Mouse (Mus musculus): Measurements from ENCODE around the gene Pth2. TPM values are rescaled to one million over a fixed set of nuclear protein-coding genes. Genes with fewer than 3 reads are reported as not detected.

Pth2 gene
- 0.71 and 3.2 TPM in 2 replicates for polyA plus RNA-seq (2015; fragmentation: Nextera tagmentation; extraction: Ambion mirVana)

GRCm38 (mm10) chr7:45180896-45181477, at the start of gene Pth2:
Pth2 (plus strand) TSS chr7:45180995.
- no peak within 1 kb of the TSS for H3K9ac ChIP-seq
- H3K27me3 ChIP-seq, result peaks cover 94% of the 10 kb centered on the region
- H3K27ac ChIP-seq (replicated peaks), result no peak within 1 kb of the TSS
- H3K36me3 ChIP-seq, result no peaks in the 10 kb centered on the region
- H3K4me2 ChIP-seq, result peak within 1 kb of the TSS; percentile 67
- no peak for ATAC-seq (ENCODE audit: low FRiP score, low read depth)
- WGBS, result 22% methylated on average over 20 of the region's 20 CpGs
- H3K9me3 ChIP-seq, result no peaks in the 10 kb centered on the region
- H3K4me3 ChIP-seq, result peak within 1 kb of the TSS; percentile 41
- H3K4me1 ChIP-seq (replicated peaks), result peaks cover 24% of the 10 kb centered on the region

DNA sequence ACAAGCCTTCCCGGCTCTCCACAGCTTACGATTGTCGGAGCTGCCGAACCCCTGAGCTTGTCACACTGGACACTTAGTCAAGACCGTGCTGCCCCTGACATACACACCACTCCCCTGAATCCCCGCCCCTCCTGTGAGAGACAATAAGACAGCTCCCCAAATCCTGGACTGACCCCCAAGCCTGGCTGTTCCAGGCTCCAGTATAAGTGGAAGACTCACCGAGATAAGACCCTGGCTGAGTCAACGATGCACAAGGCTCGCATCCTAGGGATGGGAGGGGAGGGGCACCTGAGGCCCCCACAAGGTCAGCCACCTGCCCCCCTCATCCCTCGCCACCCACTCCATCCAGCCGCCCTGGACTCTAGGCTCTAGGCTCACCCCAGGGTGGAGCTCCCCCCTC, 48.9 kb upstream of the Pth2 start:
- 82% methylated on average over 11 of the region's 11 CpGs for WGBS
- ATAC-seq (ENCODE audit: low FRiP score, low read depth), result no peak
- no peaks in the 10 kb centered on the region for H3K9me3 ChIP-seq
- H3K36me3 ChIP-seq, result peaks cover 6% of the 10 kb centered on the region
- H3K27me3 ChIP-seq, result 0 out of 2 replicates have a peak, but pooled peaks cover 4% of the 10 kb centered on the region
- no peak overlapping the region for H3K27ac ChIP-seq (replicated peaks)
- H3K4me1 ChIP-seq (replicated peaks), result peaks cover 28% of the 10 kb centered on the region
- H3K4me3 ChIP-seq, result no peak overlapping the region
- no peak overlapping the region for H3K9ac ChIP-seq
- no peak overlapping the region for H3K4me2 ChIP-seq

DNA sequence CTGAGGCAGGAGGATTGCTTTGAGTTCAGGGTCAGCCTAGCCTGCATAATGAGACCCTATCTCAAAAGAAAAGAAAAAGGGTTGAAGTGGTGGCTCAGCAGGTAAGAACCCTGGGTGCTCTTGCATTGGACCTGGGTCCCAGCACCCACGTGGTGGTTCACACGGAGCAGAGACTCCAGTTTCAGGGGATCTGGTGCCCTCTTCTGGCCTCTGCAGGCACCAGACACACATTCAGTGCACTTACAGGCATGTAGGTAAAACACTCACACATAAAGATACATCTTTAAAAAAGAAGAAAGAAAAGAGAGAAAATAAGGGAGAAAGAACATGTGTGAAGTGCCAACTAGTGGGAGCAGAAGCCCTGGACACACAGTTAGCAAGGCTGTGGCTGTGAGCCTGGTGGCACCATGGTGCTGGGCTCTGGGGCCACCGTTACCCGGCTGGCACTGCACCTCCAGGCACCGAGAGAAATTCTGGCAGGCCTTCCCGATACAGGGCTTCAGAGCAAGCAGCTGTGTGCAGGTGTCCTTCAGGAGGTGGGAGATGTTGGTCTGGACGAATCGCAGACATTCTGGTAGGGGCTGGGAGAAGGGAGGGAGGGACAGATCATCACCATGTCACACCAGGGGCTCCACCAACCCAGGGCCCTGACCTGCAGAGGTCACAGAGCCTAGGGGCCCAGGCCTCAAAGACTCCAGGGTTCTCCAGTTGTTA, 47.2 kb upstream of the Pth2 start:
- Histone ChIP-seq H3K9ac (no peak overlapping the region), H3K4me2 (no peak overlapping the region), H3K4me1 (replicated peaks) (peaks cover 18% of the 10 kb centered on the region), H3K4me3 (no peak overlapping the region), H3K36me3 (no peaks in the 10 kb centered on the region), H3K27me3 (peaks cover 9% of the 10 kb centered on the region; the same call in 1 of the 2 replicates), H3K9me3 (no peaks in the 10 kb centered on the region), H3K27ac (replicated peaks) (no peak overlapping the region)
- ATAC-seq (ENCODE audit: low FRiP score, low read depth), result no peak
- 75% methylated on average over 8 of the region's 8 CpGs for WGBS

- H3K4me3 ChIP-seq, result no peak overlapping the region
- no peak overlapping the region for H3K9ac ChIP-seq
- H3K36me3 ChIP-seq, result no peaks in the 10 kb centered on the region
- H3K4me1 ChIP-seq (replicated peaks), result peaks cover 12% of the 10 kb centered on the region
- H3K4me2 ChIP-seq, result no peak overlapping the region
- peaks cover 9% of the 10 kb centered on the region; the same call in 1 of the 2 replicates for H3K27me3 ChIP-seq
- H3K27ac ChIP-seq (replicated peaks), result no peak overlapping the region
- H3K9me3 ChIP-seq, result no peaks in the 10 kb centered on the region
- WGBS, result 12% methylated on average over 12 of the region's 12 CpGs
- ATAC-seq (ENCODE audit: low FRiP score, low read depth), result no peak
Observed at GRCm38 (mm10) chr7:45134544-45135026, 46.2 kb upstream of the Pth2 start.

DNA sequence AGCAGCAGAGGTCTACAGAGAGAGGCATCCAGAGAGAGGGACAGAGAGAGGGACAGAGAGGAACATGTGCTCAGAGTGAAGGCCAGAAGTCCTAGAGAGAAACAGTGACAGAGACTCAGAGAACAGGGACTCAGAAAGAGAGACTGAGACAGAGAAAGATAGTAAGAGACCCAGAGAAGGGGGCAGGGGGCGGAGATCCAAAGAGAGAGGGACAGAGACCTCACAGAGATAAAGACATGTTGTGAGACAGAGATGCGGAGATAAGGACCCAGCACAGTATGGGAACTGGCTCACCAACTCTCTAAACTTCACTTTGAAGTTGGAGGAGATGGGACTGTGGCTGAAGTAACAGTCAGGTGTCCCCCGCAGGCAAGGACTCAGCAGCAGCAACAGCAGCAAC, 45.4 kb upstream of the Pth2 start:
- H3K4me1 ChIP-seq (replicated peaks), result peaks cover 9% of the 10 kb centered on the region
- WGBS, result 88% methylated on average over 3 of the region's 3 CpGs
- H3K36me3 ChIP-seq, result no peaks in the 10 kb centered on the region
- H3K9me3 ChIP-seq, result no peaks in the 10 kb centered on the region
- H3K27ac ChIP-seq (replicated peaks), result no peak overlapping the region
- peaks cover 9% of the 10 kb centered on the region; the same call in 1 of the 2 replicates for H3K27me3 ChIP-seq
- no peak overlapping the region for H3K9ac ChIP-seq
- peak overlapping the region; percentile 83 for H3K4me2 ChIP-seq
- no peak overlapping the region for H3K4me3 ChIP-seq
- no peak for ATAC-seq (ENCODE audit: low FRiP score, low read depth)

- peak within 1 kb of the TSS; percentile 83 for H3K4me2 ChIP-seq
- no peaks in the 10 kb centered on the region for H3K9me3 ChIP-seq
- peak within 1 kb of the TSS; percentile 47 for H3K4me3 ChIP-seq
- 2% methylated on average over 29 of the region's 29 CpGs for WGBS
- no peaks in the 10 kb centered on the region for H3K36me3 ChIP-seq
- peaks cover 9% of the 10 kb centered on the region; the same call in 1 of the 2 replicates for H3K27me3 ChIP-seq
- peak within 1 kb of the TSS; percentile 51 for H3K9ac ChIP-seq
- ATAC-seq (ENCODE audit: low FRiP score, low read depth), result peak; percentile 79
- H3K27ac ChIP-seq (replicated peaks), result no peak within 1 kb of the TSS
- peaks cover 9% of the 10 kb centered on the region for H3K4me1 ChIP-seq (replicated peaks)
Observed at GRCm38 (mm10) chr7:45135993-45136567, 44.7 kb upstream of the Pth2 start, which contains the start of the genes Gm45713 and Flt3l. Gm45713 (minus strand) TSS chr7:45136231. Flt3l (minus strand) TSS chr7:45136432.

DNA sequence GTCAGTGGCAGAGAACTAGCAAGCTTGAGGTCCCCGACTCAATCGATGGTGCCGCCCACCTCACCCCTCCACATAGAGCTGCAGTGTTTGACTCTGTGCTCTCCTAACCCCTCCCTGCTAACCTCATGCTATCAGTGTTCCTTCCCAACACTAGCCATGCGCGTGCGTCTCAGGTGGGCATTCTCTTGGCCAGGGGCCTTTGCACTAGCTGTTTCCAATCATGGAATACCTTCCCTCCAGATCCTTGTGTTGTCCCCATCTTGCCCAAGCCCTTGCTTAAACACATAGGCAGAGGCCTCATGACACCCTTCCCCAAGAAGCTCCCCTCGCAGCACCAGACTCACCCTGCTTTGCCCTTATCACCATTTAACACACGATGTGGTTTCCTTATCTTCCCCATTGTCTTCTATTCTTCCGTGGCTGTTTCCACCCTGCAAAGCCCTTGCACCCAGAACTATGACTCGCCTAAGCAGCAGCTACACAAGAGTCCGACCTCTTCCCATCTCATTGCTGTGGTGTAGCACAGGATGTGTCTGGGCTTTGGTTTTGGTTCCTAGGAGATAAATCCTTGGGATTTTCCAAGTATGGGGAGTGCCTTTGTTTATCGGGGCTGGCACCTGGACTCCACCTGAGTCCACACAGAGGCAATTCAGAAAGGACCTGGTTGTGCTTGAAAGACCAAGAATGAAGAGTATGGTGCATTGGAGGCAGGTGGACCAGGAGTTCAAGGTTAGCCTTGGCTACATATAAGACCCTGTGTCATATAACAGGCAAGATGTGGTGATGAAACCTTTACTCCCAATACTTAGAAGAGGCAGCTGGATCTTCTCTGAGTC, 43.4 kb upstream of the Pth2 start:
- H3K4me3 ChIP-seq, result no peak overlapping the region
- WGBS, result 83% methylated on average over 12 of the region's 12 CpGs
- H3K9ac ChIP-seq, result no peak overlapping the region
- H3K9me3 ChIP-seq, result no peaks in the 10 kb centered on the region
- peaks cover 9% of the 10 kb centered on the region; the same call in 1 of the 2 replicates for H3K27me3 ChIP-seq
- no peaks in the 10 kb centered on the region for H3K36me3 ChIP-seq
- H3K27ac ChIP-seq (replicated peaks), result no peak overlapping the region
- H3K4me1 ChIP-seq (replicated peaks), result peaks cover 9% of the 10 kb centered on the region
- ATAC-seq (ENCODE audit: low FRiP score, low read depth), result no peak
- no peak overlapping the region for H3K4me2 ChIP-seq

- ATAC-seq (ENCODE audit: low FRiP score, low read depth), result no peak
- H3K9me3 ChIP-seq, result no peaks in the 10 kb centered on the region
- H3K27ac ChIP-seq (replicated peaks), result no peak overlapping the region
- H3K4me1 ChIP-seq (replicated peaks), result peaks cover 9% of the 10 kb centered on the region
- H3K4me2 ChIP-seq, result no peak overlapping the region
- H3K36me3 ChIP-seq, result no peaks in the 10 kb centered on the region
- H3K9ac ChIP-seq, result no peak overlapping the region
- no peak overlapping the region for H3K4me3 ChIP-seq
- 68% methylated on average over 1 of the region's 1 CpGs for WGBS
- peaks cover 9% of the 10 kb centered on the region; the same call in 1 of the 2 replicates for H3K27me3 ChIP-seq
Observed at GRCm38 (mm10) chr7:45138403-45138802, 42.4 kb upstream of the Pth2 start.

- peaks cover 6% of the 10 kb centered on the region; the same call in 1 of the 2 replicates for H3K27me3 ChIP-seq
- H3K4me2 ChIP-seq, result no peak overlapping the region
- H3K4me1 ChIP-seq (replicated peaks), result peaks cover 9% of the 10 kb centered on the region
- 90% methylated on average over 8 of the region's 8 CpGs for WGBS
- no peak overlapping the region for H3K27ac ChIP-seq (replicated peaks)
- no peaks in the 10 kb centered on the region for H3K9me3 ChIP-seq
- no peak for ATAC-seq (ENCODE audit: low FRiP score, low read depth)
- no peak overlapping the region for H3K4me3 ChIP-seq
- 0 out of 2 replicates have a peak, but pooled peaks cover 2% of the 10 kb centered on the region for H3K36me3 ChIP-seq
- no peak overlapping the region for H3K9ac ChIP-seq
Observed at GRCm38 (mm10) chr7:45139904-45140723, 40.7 kb upstream of the Pth2 start.

GRCm38 (mm10) chr7:45141319-45141718, 39.5 kb upstream of the Pth2 start:
- Histone ChIP-seq H3K4me2 (no peak overlapping the region), H3K27me3 (peaks cover 6% of the 10 kb centered on the region; the same call in 1 of the 2 replicates), H3K9ac (no peak overlapping the region), H3K9me3 (no peaks in the 10 kb centered on the region), H3K4me3 (no peak overlapping the region), H3K27ac (replicated peaks) (no peak overlapping the region), H3K36me3 (0 out of 2 replicates have a peak, but pooled peaks cover 2% of the 10 kb centered on the region), H3K4me1 (replicated peaks) (peaks cover 2% of the 10 kb centered on the region; the same call in 1 of the 2 replicates)
- 79% methylated on average over 3 of the region's 3 CpGs for WGBS
- no peak for ATAC-seq (ENCODE audit: low FRiP score, low read depth)

DNA sequence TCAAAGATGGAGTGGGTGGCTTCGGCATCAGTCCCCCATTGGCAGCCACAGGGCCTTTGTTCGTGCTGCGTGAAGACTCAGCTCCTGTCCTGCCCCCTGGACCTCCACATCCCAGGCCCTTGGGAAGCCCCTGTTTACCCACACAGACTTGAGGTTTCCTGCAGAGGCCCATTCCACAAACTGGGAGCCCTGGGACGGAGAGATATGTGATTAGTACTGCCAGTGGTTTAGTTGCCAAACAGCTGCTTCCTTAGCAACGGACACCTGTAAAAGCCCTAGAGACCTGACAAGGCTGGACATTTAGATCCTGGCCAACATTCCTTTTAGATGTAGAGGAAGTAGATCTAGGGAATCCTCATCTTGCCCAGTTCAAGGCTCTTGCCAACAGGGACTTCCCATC, 38.9 kb upstream of the Pth2 start:
- no peak overlapping the region for H3K27ac ChIP-seq (replicated peaks)
- no peaks in the 10 kb centered on the region for H3K9me3 ChIP-seq
- no peak overlapping the region for H3K4me3 ChIP-seq
- WGBS, result 90% methylated on average over 5 of the region's 5 CpGs
- H3K9ac ChIP-seq, result no peak overlapping the region
- H3K4me2 ChIP-seq, result no peak overlapping the region
- H3K36me3 ChIP-seq, result 0 out of 2 replicates have a peak, but pooled peaks cover 2% of the 10 kb centered on the region
- peaks cover 6% of the 10 kb centered on the region; the same call in 1 of the 2 replicates for H3K27me3 ChIP-seq
- no peak for ATAC-seq (ENCODE audit: low FRiP score, low read depth)
- no peaks in the 10 kb centered on the region for H3K4me1 ChIP-seq (replicated peaks)

Measured in hindbrain, embryonic 15.5 days (tissue).